21 mouse cellular contexts compared by ENCODE assay signal in the genomic region with DNA sequence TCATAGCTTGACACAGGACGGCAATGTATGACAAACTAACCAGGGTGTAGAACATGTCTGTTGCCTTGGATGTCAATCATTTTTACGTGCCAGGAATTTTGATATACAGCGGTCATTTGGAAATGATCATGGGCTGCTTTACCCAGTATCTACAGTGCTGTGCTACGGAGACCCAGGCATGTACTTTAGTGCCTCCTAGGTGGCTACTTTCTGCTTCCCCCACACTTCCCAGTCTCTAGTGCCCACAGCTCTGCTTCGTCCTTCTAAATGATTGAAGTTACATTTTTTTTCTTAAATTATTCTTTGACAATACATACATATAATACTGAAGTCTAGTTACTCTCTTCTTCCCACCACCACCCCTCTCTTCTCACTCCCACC. TPM values are rescaled to one million over a fixed set of nuclear protein-coding genes. Genes with fewer than 3 reads are reported as not detected.
DNase-seq lines count a peak whose midpoint lies in the region; ATAC-seq and TF ChIP-seq lines count a peak whose summit lies in the region.
"Had no signal": no experiment of that assay in that cellular context is flagged by ENCODE, and none has a peak within 500 bp of the region (broad histone marks: within the 10 kb centered on the region; RNA-seq: fewer than 3 reads in every experiment).

No protein-coding gene starts in this region.

- peaks cover 4% of the 10 kb centered on the region; the same call in 1 of the 2 replicates for H3K4me1 ChIP-seq in lung, embryonic 14.5 days (ENCODE audit: insufficient read depth)
- no peaks in the 10 kb centered on the region for H3K4me1 ChIP-seq in lung, postnatal 0 days (ENCODE audit: insufficient read depth, low read depth, low read length)
- H3K4me1 ChIP-seq in lung, embryonic 16.5 days (replicated peaks; ENCODE audit: control insufficient read depth, insufficient read depth, low read length): no peaks in the 10 kb centered on the region
- H3K4me1 ChIP-seq in forebrain, embryonic 14.5 days (ENCODE audit: control insufficient read depth, insufficient read depth, low read length): no peaks in the 10 kb centered on the region
- H3K4me1 ChIP-seq: embryonic facial prominence, embryonic 10.5 days; embryonic facial prominence, embryonic 12.5 days; forebrain, embryonic 13.5 days had no signal

- peak; percentile 56; the same call in 1 of the 2 replicates for ATAC-seq in lung, embryonic 14.5 days (ENCODE audit: insufficient read depth)
- ATAC-seq in lung, postnatal 0 days: no peak
- ATAC-seq in lung, embryonic 16.5 days (ENCODE audit: low read depth): peak; percentile 51
- ATAC-seq in forebrain, embryonic 14.5 days: no peak
- ATAC-seq: activated CD4-positive, CD25-positive, alpha-beta regulatory T cell, adult 4 months; forebrain, embryonic 13.5 days; forebrain, embryonic 16.5 days; Patski had no signal

- H3K4me2 ChIP-seq in lung, embryonic 14.5 days: no peak overlapping the region
- no peak overlapping the region for H3K4me2 ChIP-seq in lung, postnatal 0 days (replicated peaks; ENCODE audit: low read depth, low read length)
- H3K4me2 ChIP-seq in lung, embryonic 16.5 days (ENCODE audit: low read depth, low read length): no peak overlapping the region
- no peak overlapping the region for H3K4me2 ChIP-seq in forebrain, embryonic 14.5 days (ENCODE audit: low read length)
- H3K4me2 ChIP-seq: embryonic facial prominence, embryonic 12.5 days; forebrain, embryonic 13.5 days had no signal

- no peak overlapping the region for H3K27ac ChIP-seq in lung, embryonic 14.5 days (ENCODE audit: low read depth)
- no peak overlapping the region for H3K27ac ChIP-seq in lung, postnatal 0 days (ENCODE audit: low read length)
- no peak overlapping the region for H3K27ac ChIP-seq in lung, embryonic 16.5 days (ENCODE audit: low read length)
- no peak overlapping the region for H3K27ac ChIP-seq in forebrain, embryonic 14.5 days (ENCODE audit: low read depth, low read length)
- H3K27ac ChIP-seq: embryonic facial prominence, embryonic 10.5 days; embryonic facial prominence, embryonic 12.5 days; forebrain, embryonic 13.5 days had no signal

- WGBS in lung, embryonic 14.5 days: 52% methylated on average over 5 of the region's 5 CpGs
- 55% methylated on average over 5 of the region's 5 CpGs for WGBS in lung, postnatal 0 days
- WGBS in lung, embryonic 16.5 days: 55% methylated on average over 5 of the region's 5 CpGs
- WGBS in forebrain, embryonic 14.5 days: 87% methylated on average over 5 of the region's 5 CpGs

- H3K9ac ChIP-seq in lung, embryonic 14.5 days: no peak overlapping the region
- H3K9ac ChIP-seq in lung, postnatal 0 days (replicated peaks; ENCODE audit: low read depth): no peak overlapping the region
- no peak overlapping the region for H3K9ac ChIP-seq in lung, embryonic 16.5 days (ENCODE audit: low read length)
- no peak overlapping the region for H3K9ac ChIP-seq in forebrain, embryonic 14.5 days (ENCODE audit: low read length)
- H3K9ac ChIP-seq: embryonic facial prominence, embryonic 12.5 days; forebrain, embryonic 13.5 days had no signal

- no peak for TF ChIP-seq EP300 in lung, postnatal 0 days (IDR thresholded peaks at IDR 0.05)

- TF ChIP-seq CTCF in lung, embryonic 14.5 days (IDR thresholded peaks at IDR 0.05; ENCODE audit: low read depth): no peak
- no peak for TF ChIP-seq CTCF in lung, postnatal 0 days (IDR thresholded peaks at IDR 0.05)

- no peak overlapping the region for H3K4me3 ChIP-seq in lung, embryonic 14.5 days (ENCODE audit: low read depth, low read length)
- H3K4me3 ChIP-seq in lung, postnatal 0 days (ENCODE audit: low read depth, low read length): no peak overlapping the region
- no peak overlapping the region for H3K4me3 ChIP-seq in lung, embryonic 16.5 days (ENCODE audit: low read length)
- no peak overlapping the region for H3K4me3 ChIP-seq in forebrain, embryonic 14.5 days (ENCODE audit: low read depth, low read length)
- H3K4me3 ChIP-seq: embryonic facial prominence, embryonic 10.5 days; embryonic facial prominence, embryonic 12.5 days; forebrain, embryonic 13.5 days had no signal

- no peaks in the 10 kb centered on the region for H3K9me3 ChIP-seq in lung, embryonic 14.5 days (ENCODE audit: low read depth, low read length)
- H3K9me3 ChIP-seq in lung, postnatal 0 days (ENCODE audit: low read length): no peaks in the 10 kb centered on the region
- no peaks in the 10 kb centered on the region for H3K9me3 ChIP-seq in lung, embryonic 16.5 days (ENCODE audit: control insufficient read depth, low read length)
- H3K9me3 ChIP-seq in forebrain, embryonic 14.5 days (replicated peaks; ENCODE audit: control insufficient read depth, low read length): no peaks in the 10 kb centered on the region
- H3K9me3 ChIP-seq: embryonic facial prominence, embryonic 10.5 days; embryonic facial prominence, embryonic 12.5 days; forebrain, embryonic 13.5 days had no signal

- peak; percentile 12 for DNase-seq in lung, embryonic 14.5 days
- DNase-seq in lung, postnatal 0 days (ENCODE audit: low spot score): no peak
- no peak for DNase-seq in lung, postnatal 4 days
- DNase-seq in forebrain, embryonic 14.5 days (ENCODE audit: low spot score): no peak
- DNase-seq: adrenal gland, adult 8-10 months; adrenal gland, postnatal 14 days; adrenal gland, postnatal 36 days; cerebellum, adult 11-12 months; cerebellum, adult 2 months; cerebellum, adult 9-10 months; cerebellum, postnatal 10 days; cerebellum, postnatal 25 days had no signal

- no peaks in the 10 kb centered on the region for H3K36me3 ChIP-seq in lung, embryonic 14.5 days (ENCODE audit: insufficient read depth)
- no peaks in the 10 kb centered on the region for H3K36me3 ChIP-seq in lung, postnatal 0 days (ENCODE audit: insufficient read depth, low read length)
- H3K36me3 ChIP-seq in lung, embryonic 16.5 days (ENCODE audit: control insufficient read depth, insufficient read depth, low read length): no peaks in the 10 kb centered on the region
- no peaks in the 10 kb centered on the region for H3K36me3 ChIP-seq in forebrain, embryonic 14.5 days (ENCODE audit: control insufficient read depth, insufficient read depth, low read length)
- H3K36me3 ChIP-seq: embryonic facial prominence, embryonic 10.5 days; embryonic facial prominence, embryonic 12.5 days had no signal

- H3K27me3 ChIP-seq in lung, embryonic 14.5 days (ENCODE audit: insufficient read depth, low read length): no peaks in the 10 kb centered on the region
- no peaks in the 10 kb centered on the region for H3K27me3 ChIP-seq in lung, postnatal 0 days (replicated peaks; ENCODE audit: insufficient read depth, low read length)
- H3K27me3 ChIP-seq in lung, embryonic 16.5 days (ENCODE audit: control insufficient read depth, insufficient read depth, low read depth, low read length): no peaks in the 10 kb centered on the region
- H3K27me3 ChIP-seq in forebrain, embryonic 14.5 days (replicated peaks; ENCODE audit: control insufficient read depth, insufficient read depth, low read length): no peaks in the 10 kb centered on the region
- H3K27me3 ChIP-seq: embryonic facial prominence, embryonic 12.5 days; forebrain, embryonic 13.5 days; Patski had no signal

RNA-seq across cellular contexts. Expression of a gene that starts 25.5 kb away (rescaled TPM):
- 32.4 and 34.5 TPM in 2 replicates for polyA plus RNA-seq in lung, embryonic 14.5 days (2014; fragmentation: Nextera tagmentation; extraction: Ambion mirVana)
- polyA plus RNA-seq in lung, postnatal 0 days (2015; fragmentation: Nextera tagmentation; extraction: Ambion mirVana): 13.7 and 14.7 TPM in 2 replicates
- 19.9 and 22.7 TPM in 2 replicates for polyA plus RNA-seq in lung, embryonic 16.5 days (2015; fragmentation: Nextera tagmentation; extraction: Ambion mirVana)
- 52.8 and 55.4 TPM in 2 replicates for polyA plus RNA-seq in forebrain, embryonic 14.5 days (2014; fragmentation: Nextera tagmentation; extraction: Ambion mirVana)

RNA-seq across cellular contexts. Expression of a gene that starts 49.4 kb away (rescaled TPM):
- 0.18 TPM in 1 of 2 replicates, not detected in the other for polyA plus RNA-seq in lung, embryonic 14.5 days (2014; fragmentation: Nextera tagmentation; extraction: Ambion mirVana)
- 0.08 TPM in 1 of 2 replicates, not detected in the other for polyA plus RNA-seq in lung, postnatal 0 days (2015; fragmentation: Nextera tagmentation; extraction: Ambion mirVana)
- 0.06 TPM in 1 of 2 replicates, not detected in the other for polyA plus RNA-seq in lung, embryonic 16.5 days (2015; fragmentation: Nextera tagmentation; extraction: Ambion mirVana)
- 0.26 TPM in 1 of 2 replicates, not detected in the other for polyA plus RNA-seq in forebrain, embryonic 14.5 days (2014; fragmentation: Nextera tagmentation; extraction: Ambion mirVana)
- polyA plus RNA-seq: C2C12; embryonic facial prominence, embryonic 10.5 days; embryonic facial prominence, embryonic 12.5 days; forebrain, embryonic 11.5 days; forebrain, embryonic 16.5 days; Patski had no signal

Comparison
In these comparisons a context has a peak if more than half of its experiments do, and no peak if none do; other contexts are left out.
1. ATAC-seq: peak in lung, embryonic 14.5 days (single experiment) and lung, embryonic 16.5 days (single experiment); none in lung, postnatal 0 days (single experiment) and forebrain, embryonic 14.5 days (single experiment).